Mouse (Mus musculus) adrenal gland, postnatal 10 days (tissue): Measurements from ENCODE around the gene Erich4. TPM values are rescaled to one million over a fixed set of nuclear protein-coding genes. Genes with fewer than 3 reads are reported as not detected.
A peak's percentile ranks its signal among the peaks of the same experiment; 100 is the strongest.

Source experiments
- DNase-seq: peaks from one replicate; pipeline ENCODE4 v3.0.0; 2021; ENCODE audit warnings: mixed read lengths
- long read RNA-seq, 2 experiments: library from polyadenylated mRNA; stranded (forward); transcript quantifications; one replicate each; pipeline ENCODE4 v2.0.0; 2021
- total RNA-seq, 2 experiments: library from RNA; stranded (reverse); gene quantifications; 2 replicates each; pipeline ENCODE4 v1.2.3; 2021

Gene Erich4
- not detected for total RNA-seq
- long read RNA-seq, experiment 1: 0 reads
- long read RNA-seq, experiment 2, partial matches to known transcripts: 1 of 2 reads
- long read RNA-seq, experiment 2, other reads (novel, unspliced or antisense): 0 of 2 reads

DNA sequence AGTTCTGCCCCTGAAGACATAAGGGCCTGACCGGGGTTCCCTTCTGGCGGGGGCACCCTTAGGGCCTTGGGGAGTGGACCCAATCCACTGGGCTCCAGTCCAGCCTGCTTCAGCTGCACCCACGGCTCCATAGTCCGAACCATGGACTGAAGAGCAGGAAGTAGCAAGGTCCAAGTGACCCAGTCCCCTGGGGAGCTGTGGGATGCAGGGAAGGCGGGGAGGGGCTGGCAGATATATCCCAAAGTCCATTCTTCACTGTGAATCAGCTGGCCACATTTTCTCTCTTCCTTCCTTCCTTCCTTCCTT, at the start of gene Erich4:
TSS of gene Erich4 (minus strand) at position 187 of the 306 bp plus-strand sequence.
- peak; percentile 2 for DNase-seq

DNA sequence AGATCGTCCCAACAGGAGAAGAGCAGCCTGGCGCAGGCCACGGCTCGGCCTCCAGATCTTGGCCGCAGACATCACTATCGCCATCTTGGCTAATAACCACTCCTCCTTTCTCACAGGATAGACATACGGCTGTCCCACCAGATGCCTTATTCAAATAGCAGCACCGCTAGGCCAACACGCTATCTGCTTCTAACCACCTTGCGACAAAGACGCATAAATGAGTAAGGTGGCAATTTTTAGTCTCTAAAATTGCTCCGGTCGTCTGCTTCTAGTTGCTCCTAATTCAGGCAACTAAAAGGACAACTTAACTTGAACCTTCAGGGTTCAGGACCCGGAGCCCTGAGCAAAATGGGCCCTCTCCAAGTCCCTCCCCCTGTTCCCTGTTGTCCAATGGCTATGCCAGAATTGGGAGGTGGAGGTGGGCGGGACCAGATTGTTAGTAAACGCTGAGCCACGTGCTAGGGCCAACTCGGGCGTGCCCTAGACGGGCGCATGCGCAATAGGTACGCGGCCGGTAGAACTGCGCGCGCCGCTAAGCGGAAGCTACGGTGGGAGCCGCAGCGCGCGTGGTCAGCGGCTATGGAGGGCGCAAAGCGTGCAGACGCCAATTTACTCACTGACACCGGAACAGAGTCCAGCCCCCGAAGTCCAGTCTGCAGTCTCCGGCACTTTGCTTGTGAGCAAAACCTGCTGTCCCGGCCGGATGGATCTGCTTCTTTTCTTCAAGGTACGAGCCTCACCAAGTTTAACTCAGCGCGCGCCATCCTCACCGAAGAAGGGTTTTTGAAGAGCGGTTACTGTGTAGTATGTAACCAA, 43.2 kb upstream of the Erich4 start, which contains the start of the genes Bckdha and Exosc5:
TSS of gene Bckdha (minus strand) at position 325 of the 816 bp plus-strand sequence.
TSS of gene Exosc5 (plus strand) at position 508 of the 816 bp plus-strand sequence.
- peak; percentile 99 for DNase-seq

DNA sequence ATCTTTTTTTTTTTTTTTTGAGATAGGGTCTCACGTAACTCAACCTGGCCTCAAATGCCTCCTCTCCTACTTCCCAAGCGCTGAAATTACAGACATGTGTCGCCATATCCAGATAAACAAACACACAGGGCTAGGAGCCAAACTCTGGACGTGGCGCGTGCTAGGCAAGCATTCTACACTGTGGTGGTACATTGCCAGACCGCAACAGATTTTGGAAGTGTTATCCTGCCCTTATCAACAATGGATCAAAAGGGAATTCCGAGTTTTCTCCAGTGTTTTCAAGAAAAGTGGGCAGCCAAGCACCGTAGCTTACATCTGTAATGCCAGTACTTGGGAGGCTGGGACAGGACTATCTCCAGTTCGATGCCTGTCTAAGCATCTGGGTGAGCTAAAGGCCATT, 42.1 kb upstream of the Erich4 start:
- DNase-seq: peak; percentile 50

DNA sequence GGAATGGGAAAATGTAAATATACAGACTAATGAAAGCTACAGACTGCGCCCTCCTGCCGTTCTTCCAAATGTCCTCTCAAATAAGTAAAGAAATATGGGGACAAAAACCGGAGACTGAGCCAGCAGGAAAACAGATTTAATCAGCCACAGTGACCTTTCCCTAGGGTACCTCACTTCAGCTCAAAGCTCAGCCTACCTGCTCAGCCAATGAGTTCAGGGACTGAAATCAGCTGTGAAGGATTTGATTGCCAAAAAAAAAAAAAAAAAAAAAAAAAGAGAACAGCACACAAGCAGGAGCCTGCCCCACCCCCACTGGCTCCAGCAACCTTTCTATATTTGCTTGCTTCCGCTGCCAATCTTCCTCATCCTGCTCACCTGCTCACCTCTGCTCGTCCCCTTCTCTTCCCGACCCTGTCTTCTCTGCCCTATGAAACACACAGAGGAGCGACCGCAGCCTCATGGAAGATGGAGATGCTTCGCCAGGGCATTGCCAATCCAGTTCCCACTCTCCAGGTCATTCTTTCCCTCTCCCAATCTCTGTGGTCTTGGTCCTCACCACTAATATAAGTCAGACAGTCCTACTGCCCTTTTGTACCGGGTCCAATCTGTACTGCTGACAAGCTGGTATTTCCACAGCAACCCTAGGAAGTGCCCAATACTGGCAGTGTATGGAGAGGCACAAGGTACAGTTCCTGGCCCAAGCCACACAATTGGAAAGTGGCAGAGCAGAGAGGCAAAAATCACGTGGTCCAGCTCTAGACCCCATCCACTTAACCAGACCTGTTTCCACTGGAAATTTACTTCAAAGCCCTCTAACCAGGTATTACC, 40.1 kb upstream of the Erich4 start:
- peak; percentile 40 for DNase-seq

DNA sequence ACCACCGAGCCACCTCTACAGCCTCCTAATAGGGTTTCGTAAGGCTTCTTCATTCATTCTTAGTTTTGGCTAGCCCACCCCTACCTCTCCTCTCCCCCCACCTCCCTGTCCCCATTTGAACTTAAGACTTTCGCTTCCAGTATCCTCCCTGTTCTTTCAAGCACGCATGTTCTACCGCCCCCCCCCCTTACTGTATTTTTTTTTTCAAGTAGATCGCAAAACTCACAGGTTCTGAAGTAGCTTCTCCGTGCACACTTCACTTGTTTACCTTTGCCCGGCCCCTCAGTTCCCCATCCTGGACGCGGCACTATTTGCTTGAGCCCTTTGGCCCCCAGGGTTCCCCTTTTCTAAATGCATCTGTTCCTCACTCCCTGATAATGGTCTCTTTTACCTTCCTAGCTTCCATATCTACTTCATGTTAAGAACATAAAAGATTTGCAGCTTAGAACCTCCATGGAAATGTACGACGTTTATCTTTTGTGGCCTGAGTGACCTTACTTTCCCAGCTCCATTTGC, 36.6 kb upstream of the Erich4 start:
- no peak for DNase-seq

DNA sequence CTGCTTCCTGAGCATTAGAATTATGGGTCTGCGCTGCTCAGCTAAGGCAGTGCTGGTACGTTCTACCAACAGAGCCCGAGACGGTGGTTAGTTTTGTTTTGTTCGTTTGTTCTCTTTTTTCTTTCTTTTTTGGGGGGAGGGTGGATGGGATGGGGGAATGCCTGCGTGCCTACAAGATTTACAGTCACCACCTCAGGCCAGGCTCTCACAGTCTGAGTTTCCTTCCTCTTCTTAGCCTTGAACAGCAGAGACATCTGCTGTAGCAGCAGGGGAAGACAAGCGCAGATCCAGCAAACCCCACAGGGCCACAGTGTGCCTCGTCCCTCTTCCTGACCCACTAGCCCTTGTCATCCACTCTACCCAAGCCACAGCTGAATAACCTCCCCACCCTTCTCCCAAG, 35.6 kb upstream of the Erich4 start:
- DNase-seq: no peak

DNA sequence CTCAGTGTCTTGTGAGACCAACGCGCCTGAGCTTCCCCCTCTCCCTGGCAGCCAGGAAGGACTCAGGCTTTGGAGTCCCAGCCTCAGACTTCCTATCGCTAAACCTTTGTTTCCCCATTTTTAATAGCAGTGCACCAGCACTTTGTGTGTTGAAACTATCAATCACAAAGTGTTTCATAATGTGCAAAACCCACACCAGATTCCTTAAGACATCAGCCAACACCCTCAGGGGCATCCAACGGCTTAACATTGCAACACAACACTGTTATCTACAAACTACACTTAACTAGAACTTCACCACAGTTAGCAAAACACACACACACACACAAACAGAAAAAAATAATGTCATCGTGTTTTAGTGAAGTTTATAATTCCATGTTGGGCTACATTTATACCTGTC, 34.1 kb upstream of the Erich4 start:
- no peak for DNase-seq

DNA sequence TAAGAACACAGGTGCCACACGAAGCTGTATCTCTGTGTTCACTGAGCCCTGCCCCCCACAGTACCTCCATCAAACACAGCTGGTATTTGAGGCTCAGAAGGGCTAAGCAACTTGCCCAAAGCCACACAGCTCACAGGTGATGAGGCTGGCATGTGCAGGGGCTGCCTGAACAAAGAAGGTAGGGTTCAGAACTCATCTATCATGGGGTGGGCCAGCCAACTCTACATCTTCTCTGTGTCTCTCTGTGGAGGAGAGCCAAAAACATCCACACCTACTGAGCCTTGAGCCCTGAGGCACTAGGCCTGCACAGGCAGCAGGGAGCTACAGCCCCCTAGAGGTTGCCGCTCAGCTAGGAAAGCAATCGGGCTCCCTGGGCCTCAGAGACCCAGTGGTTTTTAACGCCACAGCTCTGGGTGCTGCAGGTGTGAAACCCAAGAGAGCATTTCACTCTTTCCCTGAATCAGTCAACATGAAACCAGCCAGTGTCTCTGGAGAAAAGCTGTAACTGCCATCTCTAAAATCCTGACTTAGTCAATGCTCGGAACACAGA, 32.0 kb upstream of the Erich4 start:
- no peak for DNase-seq

DNA sequence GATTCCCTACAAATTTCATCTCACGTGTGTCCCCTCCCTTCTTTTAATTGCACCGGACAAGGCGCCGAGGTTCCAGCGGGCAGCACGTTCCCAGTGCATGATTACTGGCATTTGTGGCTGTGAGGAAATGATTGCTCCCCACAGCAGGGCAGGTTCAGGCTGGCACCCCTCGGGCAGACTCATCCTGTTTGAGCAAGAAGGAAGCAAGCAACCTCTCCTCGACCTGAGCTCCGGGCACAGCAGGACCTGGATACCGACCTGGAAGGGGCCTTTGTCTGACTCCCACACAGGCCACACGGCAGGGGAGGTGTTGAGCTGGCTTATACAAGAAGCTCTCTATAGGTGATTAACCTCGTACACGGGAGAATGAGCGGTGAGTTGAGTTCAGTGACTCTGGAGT, 29.4 kb upstream of the Erich4 start:
- DNase-seq: no peak

DNA sequence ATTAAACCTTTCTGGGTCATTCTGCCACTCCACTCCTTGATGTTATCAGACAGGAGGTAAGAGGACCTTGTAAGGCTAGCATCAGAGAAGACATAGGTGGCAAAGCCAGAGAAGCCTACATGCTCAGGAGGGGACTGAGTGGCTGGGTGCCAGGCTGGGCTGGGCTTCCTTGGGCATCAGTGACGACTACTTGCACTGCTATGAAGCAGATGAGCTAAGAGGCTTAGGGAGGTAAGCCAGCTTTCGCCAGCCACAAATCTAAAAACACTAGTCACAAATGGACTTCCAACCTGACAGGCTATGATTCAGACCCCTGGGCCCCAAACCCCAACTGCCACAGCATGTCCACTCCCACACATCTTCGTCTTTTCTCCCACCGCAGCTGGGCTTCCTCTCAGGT, 28.9 kb upstream of the Erich4 start:
- no peak for DNase-seq

DNA sequence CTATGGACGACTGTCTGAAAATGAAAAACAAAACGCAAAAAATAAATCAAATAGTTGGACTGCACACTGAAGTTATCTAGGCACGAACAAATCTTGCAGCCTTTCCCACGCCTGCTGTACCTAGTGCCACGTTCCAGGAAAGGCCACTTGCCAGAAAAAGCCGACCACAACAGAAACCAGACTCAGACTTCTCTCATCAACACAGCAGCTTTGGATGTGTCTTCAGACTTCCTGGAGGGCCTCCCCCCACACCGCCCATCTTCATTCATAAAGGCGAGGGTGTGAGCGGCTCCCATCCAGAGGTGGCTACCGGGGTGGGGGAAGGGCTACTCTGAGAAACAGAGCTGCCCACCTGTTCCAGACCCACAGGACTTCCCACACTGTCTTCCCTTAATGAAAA, 28.4 kb upstream of the Erich4 start:
- no peak for DNase-seq

DNA sequence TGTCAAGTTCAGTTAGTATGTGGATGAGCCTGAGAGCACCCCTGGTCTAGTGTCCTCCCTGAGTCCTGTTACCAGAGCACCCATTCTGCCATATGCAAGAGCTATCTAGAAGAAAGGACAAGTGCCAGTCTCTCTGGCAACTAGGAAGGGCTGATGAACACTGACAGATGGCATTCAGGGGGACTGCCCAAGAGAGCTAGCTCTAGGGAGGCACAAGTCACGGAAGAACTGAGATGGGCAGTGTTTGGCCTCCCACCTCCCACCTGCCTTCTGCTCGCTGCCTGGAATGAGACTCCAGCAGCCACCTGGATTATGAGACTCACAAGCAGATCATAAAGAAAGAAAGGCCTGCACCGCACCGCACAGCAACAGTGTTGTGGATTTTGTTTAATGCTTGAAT, 24.1 kb upstream of the Erich4 start:
- DNase-seq: no peak

DNA sequence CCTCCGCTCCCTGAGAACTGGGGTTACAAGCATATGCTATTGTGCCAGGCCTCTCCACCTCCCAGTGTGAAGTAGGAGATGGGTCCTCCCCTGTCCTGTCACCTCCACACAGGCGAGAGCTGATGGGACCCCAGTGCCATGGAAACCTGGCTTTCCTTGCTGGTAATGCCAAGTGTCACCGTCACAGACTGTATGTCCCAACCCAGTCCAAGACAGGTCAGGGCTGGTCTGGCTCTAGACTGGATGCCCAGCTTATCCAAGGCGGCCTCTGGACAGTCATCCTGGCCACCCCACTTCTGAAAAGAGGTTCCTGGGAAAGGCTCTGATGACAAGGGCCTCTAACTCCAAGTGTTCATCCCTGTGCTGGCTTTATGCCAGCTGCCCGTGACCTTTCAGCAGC, 21.4 kb upstream of the Erich4 start:
- DNase-seq: no peak

DNA sequence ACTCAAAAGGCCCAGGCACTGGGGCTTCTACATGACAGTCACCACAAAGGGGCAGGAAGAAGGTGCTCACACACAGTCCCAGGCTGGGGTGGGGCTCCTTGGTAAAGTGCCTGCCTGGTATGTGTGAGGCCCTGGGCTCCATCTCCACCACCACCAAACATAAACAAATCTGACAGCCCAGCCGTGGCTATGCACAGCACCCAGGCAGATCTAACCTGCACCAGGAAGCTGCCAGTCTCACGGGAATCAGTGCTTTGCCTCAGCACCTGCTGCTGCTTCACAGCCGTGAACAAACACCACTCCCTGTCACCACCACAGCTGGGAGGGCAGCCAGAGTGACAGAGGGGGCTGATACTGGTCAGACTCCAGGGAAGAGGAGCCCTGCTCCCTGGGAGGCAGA, 20.7 kb upstream of the Erich4 start:
- DNase-seq: no peak

DNA sequence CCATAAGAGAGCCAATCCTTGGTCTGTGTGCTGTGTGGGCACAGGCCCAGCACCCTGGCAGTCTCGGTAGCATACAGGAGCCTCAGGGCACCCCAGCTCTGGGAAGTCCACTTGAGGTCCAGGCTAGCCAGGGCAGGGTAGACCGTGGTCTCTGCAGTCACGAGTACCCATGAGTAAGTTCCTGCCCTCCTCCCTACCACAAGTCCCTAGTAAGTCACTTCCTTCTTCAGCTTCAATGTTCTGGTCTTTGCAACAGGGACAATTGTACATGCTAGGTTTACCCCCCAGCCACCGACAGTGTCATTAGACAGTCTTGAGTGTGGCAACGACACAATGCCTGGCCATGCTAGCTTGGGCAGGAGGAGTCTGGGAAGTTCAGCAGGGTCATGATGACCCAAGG, 17.0 kb upstream of the Erich4 start:
- no peak for DNase-seq

DNA sequence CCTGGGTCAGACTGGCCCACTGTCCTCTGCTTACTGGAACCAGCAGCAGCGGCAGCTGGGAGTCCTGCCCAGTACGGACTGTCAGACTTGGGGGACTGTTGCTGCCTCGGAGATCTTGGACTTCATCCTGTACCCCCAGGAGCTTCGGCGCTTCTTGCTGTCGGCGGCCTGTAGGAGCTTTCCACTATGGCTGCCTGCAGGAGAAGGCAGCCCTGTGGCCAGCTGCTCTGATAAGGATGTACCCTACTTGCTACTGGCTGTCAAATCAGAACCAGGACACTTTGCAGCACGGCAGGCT, 12.6 kb upstream of the Erich4 start:
- DNase-seq: no peak

DNA sequence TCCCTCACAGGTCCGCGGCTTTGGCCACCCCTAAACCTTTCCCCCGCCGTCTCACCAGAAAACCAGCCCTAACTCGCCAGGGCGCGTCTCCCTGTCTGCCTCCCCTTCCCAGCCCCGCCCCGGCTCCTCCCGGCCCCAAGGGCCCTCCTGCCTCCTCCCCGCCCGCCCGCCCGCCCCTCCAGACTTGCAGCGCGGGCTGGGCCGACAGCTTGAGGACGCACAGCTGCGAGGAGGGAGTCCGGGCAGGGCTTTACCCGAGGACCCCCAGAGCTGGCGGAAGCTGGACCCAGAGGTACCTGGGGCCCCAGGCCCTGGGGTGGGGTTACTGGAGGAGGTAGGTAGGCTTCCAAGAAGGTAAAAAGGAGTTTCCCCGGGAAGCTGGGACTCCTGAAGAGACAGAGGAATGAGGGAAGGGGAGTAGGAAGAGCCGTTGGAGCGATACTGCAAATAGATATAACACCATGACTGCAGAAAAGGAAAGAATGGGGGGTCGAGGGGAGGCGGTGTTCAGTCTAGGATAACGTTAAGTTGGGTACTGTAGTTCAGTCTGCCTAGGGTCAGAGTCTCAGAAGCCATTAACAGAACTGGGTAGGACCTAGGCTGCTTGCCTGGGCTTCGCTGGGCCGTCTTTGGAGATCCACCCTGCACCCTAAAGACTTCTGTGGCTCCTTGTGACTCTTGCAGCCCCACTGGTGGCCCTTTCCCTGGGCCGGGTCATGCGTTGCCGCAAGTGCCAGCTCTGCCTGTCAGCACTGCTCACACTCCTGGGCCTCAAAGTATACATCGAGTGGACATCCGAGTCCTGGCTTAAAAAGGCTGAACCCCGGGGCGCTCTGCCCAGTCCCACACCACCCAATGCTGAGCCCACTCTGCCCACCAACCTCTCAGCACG, 12.0 kb upstream of the Erich4 start:
- peak; percentile 85 for DNase-seq

DNA sequence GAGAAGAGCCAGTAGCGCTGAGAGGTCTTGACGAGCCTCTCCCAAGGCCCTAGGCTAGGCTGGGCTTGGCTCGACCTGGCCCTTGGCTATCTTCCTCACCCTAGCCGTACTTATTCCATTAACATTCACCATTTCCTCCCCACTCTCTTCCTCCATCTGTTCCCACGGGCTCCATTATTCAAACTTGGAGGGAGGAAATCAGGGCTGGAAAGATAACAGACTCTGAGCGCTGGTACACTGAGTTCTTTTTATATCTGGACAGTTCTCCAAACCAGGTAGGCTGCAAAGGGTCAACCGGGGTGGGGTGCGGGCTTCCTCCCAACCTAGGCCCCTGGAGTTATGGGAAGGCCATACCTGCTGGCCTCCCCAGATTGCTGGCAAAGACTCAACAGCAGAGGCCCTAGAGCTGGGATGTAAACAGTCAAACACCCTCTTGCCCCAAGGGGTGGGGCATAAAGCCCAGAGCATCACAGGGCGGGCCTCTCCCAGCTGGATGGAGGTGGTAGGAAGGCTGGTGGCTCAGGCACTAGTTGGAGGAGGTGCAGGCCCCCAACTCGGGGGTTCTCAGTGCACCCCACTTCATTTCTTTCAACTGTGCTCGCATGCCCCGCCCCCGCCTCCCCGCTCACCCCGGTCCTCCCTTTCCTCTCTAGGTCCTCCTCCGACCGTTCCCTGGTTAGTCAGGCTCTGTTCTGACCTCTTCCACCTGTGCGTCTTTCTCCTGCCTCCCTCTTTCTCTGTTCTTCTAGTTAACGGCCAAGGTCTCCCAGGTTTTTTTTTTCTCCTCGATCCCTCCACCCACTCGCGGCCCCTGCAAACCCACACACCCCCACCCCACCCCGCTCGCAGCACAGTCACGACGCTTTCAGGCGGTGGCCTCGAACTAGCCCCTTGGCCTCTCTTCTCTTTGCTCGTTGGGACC, 11.1 kb upstream of the Erich4 start, which contains the start of gene B3gnt8:
TSS of gene B3gnt8 (plus strand) at position 146 of the 922 bp plus-strand sequence.
- DNase-seq: peak; percentile 45

DNA sequence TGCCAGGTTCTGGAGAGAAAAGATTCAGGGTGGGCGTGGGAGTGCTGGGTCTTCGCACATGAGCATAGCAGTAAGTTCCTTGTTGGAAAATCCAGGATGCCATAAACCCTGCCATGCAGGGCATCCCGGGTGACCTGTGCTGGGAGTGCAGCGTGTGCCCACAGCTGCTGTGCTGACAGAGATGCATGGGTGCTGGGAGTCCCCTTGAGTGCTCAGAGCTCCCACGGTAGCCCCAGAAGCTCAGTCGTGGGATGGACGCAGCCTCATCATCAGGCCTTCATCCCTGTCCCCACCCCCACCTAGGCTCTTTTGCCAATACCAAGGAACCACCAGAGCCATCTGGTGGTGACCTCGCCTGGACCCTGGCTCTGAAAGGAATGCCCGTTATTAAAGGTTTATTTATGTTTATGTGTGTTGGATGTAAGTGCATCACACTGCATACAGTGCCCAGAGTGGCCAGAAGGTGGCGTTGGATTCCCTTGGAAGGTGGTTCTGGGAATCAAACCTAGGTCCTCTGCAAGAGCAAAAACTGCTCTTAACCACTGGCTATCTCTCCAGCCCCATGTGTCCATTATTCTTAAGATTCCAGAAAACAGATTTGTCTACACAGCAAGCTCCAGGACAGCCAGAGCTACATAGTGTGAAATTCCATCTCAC, 10.0 kb upstream of the Erich4 start:
- peak; percentile 53 for DNase-seq

DNA sequence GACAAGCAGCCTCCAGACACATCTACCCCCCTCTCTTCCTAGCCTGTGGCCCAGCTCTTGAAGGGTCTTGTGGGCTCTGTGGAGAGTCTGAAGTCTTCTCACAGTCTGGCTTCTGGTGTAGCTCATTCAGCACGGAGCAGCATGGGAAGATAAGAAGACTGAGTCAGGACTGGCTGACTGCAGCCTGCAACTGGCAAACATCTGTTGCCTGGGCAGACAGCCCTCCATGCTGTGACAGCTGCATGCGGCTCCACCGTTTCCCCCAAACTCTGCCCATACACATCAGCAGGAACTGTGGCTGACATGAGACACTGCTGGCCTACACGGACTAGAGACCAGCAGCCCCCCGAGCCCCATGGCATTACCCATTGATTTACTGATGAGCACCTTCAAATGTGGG, 9.2 kb upstream of the Erich4 start:
- no peak for DNase-seq
